Mouse (Mus musculus) megakaryocyte, embryonic 14.5 days (primary cell): Measurements from ENCODE around the gene Bahcc1.

Experiments used
- FLI1 ChIP-seq: IDR thresholded peaks from 2 replicates; pipeline ENCODE4 v1.6.1; 2012; ENCODE audit warnings: low read length, inconsistent platforms, mixed read lengths
- GATA1 ChIP-seq: IDR thresholded peaks from 3 replicates; pipeline ENCODE4 v1.6.1; 2012; ENCODE audit warnings: mixed read lengths, low read length, inconsistent platforms, borderline replicate concordance

GRCm38 (mm10) chr11:120238306-120238705 is 5.6 kb downstream of the Bahcc1 start:
- TF ChIP-seq GATA1 (no peak), FLI1 (no peak)
